Mouse (Mus musculus) E14TG2a.4 (cell line): Measurements from ENCODE around the gene Tesmin.

Experiments
- CTCF ChIP-seq: conservative IDR thresholded peaks from 2 replicates; pipeline ENCODE4 v1.5.1; 2014; ENCODE audit warnings: low read length
- NANOG ChIP-seq: IDR thresholded peaks from 2 replicates; pipeline ENCODE4 v1.6.1; 2014; ENCODE audit warnings: borderline replicate concordance, low read length, mixed read lengths

- TF ChIP-seq CTCF (no peak), NANOG (no peak)
Measured at GRCm38 (mm10) chr19:3419251-3419650, 30.6 kb downstream of the Tesmin start.
